Mouse (Mus musculus): Measurements from ENCODE around the gene Srprb. TPM values are rescaled to one million over a fixed set of nuclear protein-coding genes. Genes with fewer than 3 reads are reported as not detected.

The Srprb gene
- total RNA-seq (2021) = 40.8 and 43.5 TPM in 2 replicates
- long read RNA-seq, transcript Srprb-201 (7 exons, 3,064 nt) = major isoform, 21 of 28 reads
- long read RNA-seq, partial matches to known transcripts = 0 of 28 reads
- long read RNA-seq, other reads (novel, unspliced or antisense) = 7 of 28 reads

DNA sequence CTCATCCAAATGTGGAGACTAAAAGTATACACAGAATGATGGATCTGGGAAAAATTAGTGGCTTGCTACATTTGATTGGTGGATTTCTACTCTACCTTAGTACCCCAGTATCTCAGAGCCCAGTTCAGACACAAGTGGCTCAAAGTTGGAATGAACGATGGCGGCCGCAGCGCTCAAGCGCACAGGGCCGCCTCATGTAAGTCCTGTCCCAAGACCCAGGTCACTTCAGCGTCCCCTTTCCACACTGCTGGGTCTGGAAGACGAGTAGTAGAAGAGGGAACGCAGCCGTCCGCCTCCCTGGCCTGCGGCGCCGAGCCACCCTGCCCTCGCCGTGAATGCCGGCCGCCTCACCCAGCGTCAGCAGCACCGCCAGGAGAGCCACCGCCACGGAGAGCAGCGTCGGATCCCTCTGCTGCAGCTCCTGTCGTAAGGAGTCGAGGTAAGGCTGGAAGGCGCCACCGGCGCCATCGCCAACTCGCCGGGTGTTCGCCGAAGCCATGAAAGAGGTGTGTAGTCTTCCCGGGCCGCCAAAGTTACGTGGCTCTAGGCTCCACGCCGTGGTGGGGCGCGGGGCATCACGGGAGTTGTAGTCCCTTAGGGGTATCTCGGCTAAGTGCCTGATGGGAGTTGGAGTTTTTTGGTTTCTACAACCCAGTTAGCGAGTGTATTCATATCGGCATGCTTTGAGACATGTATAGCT lies at the start of gene Srprb:
Gene Srprb (minus strand): TSS at position 577 of the 700 bp plus-strand sequence.
- DNase-seq = peak; percentile 93

- no peak for DNase-seq
Measured at GRCm38 (mm10) chr9:103248618-103249017, 46.7 kb upstream of the Srprb start.

GRCm38 (mm10) chr9:103246526-103247168 lies 44.7 kb upstream of the Srprb start:
- DNase-seq = no peak

DNA sequence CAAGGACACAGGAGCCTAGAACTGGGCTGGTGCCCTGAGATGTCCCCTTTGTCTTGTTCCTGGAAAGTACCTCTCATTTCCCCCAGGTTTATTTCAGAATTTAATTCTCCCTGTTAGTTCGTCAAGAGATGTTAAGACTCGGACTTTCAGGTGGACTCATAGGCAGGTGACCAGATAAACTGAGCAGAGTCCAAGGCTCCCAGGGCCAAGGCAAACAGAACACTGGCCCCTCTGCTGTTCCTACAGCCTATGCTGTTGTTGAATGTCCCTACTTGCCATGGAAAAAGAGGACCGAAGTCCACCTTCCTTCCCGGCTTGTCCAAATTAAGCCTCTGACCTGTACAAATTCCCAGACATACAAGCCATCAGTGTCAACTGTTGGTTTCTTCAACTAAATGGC lies 41.7 kb upstream of the Srprb start:
- no peak for DNase-seq

- DNase-seq = no peak
Measured at GRCm38 (mm10) chr9:103241206-103241605, 39.3 kb upstream of the Srprb start.

- DNase-seq = no peak
Measured at GRCm38 (mm10) chr9:103239471-103239870, 37.5 kb upstream of the Srprb start.

DNA sequence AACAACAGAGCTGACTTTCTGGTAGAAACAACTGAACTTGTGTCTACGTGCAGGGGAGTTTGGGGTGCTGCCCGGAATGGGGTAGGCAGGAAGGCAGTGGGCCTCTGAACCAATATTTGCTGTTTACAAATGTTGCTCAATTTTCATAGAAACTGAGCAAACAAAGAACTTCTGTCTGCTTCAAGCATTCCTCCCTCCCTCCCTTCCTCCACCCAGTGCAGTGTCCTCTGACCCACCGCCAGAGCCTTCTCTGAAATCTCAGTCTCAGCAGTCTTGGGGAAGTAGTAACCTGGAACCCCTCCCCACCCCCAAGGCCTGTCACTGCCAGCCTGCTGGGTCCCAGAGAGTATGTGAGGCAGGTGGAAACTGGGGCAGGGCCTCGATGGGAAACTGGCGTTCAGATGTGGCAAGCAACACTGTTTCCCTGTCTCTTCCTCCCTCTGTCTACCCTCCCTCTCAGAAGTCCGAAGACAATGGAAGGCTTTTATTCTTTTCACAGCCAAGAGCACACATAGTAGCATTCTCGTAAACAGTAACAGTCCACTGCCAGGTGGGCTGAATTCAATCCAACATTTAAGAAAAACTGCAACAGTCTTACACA lies 32.7 kb upstream of the Srprb start:
- no peak for DNase-seq

DNA sequence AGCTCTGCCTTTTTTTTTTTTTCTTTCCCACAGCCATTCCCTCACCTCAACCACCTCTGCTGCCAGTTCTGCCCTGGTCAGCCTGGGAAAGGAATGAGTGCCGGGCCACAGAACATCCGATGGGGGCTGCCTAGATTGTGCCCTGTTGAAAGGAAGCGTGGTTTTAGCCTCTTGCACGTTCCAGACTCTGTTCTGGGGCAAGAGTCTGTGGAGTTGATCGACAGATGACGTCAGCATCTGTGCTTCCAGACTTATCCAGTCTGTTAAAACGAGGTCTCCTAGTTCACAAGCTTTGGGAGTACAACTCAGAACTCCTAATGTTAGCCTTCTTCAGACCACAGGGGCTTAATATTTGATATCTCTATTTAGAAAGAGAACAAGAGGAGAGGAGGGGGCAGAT lies 32.1 kb upstream of the Srprb start:
- no peak for DNase-seq

- DNase-seq = no peak
Measured at GRCm38 (mm10) chr9:103233006-103233395, 31.1 kb upstream of the Srprb start.

GRCm38 (mm10) chr9:103232232-103233005 lies 30.5 kb upstream of the Srprb start:
- no peak for DNase-seq

GRCm38 (mm10) chr9:103230151-103230951 lies 28.4 kb upstream of the Srprb start, which contains the start of the genes Gm20425 and Trf:
Gm20425 (minus strand) TSS chr9:103230307.
Trf (minus strand) TSS chr9:103230444.
- DNase-seq = peak; percentile 33

- DNase-seq = no peak
Measured at GRCm38 (mm10) chr9:103229037-103229867, 27.3 kb upstream of the Srprb start.

- no peak for DNase-seq
Measured at GRCm38 (mm10) chr9:103228370-103229003, 26.6 kb upstream of the Srprb start.

- no peak for DNase-seq
Measured at GRCm38 (mm10) chr9:103227760-103228159, 25.8 kb upstream of the Srprb start.

DNA sequence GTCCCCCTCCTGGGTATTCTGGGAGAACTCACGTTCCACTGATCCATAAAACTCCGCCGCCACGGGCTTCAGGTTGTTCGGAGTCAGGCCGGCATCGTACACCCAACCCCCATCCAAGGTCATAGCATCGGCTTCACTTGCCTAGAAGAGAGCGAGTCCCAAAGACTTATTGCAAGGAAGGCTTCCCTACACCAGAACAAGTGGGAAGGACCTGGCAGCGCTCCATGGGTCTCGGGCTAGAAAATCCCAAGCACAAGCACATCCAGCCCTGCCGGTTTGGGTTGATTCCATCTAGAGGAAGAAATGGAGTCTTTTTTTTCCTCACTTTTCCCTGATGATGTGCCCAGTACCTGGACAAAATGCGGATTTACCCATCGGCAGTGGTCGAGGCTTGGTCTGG lies 24.9 kb upstream of the Srprb start:
- peak; percentile 37 for DNase-seq

GRCm38 (mm10) chr9:103225464-103225863 lies 23.5 kb upstream of the Srprb start:
- DNase-seq = no peak

DNA sequence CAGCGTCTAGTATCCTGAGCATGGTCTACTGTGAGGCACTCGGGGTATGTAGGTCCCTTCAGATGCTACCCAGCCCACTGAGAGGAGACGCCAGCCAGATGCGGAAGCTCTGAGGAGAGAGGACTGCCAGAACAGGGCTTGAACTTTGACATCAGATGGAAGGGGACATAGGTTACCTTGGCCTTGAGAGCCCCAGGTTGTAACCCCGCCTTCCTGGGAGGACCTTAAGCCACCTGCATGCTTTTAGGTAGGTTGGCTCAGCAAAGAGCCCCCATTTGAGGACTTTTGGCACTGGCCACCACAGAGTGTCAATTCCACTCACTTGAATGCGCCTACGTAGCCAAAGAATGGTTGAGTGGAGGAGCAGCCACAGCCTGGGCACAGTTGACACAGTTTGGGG lies 22.8 kb upstream of the Srprb start:
- DNase-seq = no peak

- no peak for DNase-seq
Measured at GRCm38 (mm10) chr9:103214281-103214680, 12.3 kb upstream of the Srprb start.

DNA sequence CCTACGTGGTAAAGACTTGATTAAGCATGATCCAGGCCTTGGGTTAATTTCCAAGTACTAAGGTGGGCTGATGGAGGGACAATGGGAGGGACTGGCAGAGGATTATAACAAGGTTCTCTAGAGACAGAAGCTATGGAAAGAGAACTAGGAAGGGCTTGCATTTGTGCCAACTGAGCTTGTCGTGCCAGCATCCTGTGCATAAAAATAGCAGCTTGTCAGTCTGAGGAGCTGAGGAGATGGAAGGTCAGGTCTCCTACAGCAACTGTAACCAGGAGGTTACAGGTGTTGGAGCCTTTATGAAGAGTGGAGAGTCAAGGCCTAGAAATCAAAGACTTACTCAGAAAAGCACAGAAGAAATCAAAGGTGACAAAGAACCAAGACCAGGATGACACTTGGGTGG lies 11.7 kb upstream of the Srprb start:
- no peak for DNase-seq

Data from adrenal gland, postnatal 25 days (tissue).